Mouse (Mus musculus) macrophage (primary cell): Measurements from ENCODE around the gene Acsf3. TPM values are rescaled to one million over a fixed set of nuclear protein-coding genes. Genes with fewer than 3 reads are reported as not detected.

Source experiments
- H3K27ac ChIP-seq: fragments of 350-480 bp; formaldehyde crosslinking; 2 replicates; pipeline ENCODE4 v1.9.0; 2021
- H3K36me3 ChIP-seq: fragments of 350-480 bp; formaldehyde crosslinking; 2 replicates; pipeline ENCODE4 v1.9.0; 2021; ENCODE audit errors: inconsistent target
- H3K4me3 ChIP-seq: fragments of 350-480 bp; formaldehyde crosslinking; 2 replicates; pipeline ENCODE4 v1.9.0; 2021; ENCODE audit errors: inconsistent target
- H3K79me2 ChIP-seq: fragments of 350-480 bp; formaldehyde crosslinking; 2 replicates; pipeline ENCODE4 v1.9.0; 2021; ENCODE audit errors: inconsistent target
- WGBS: methylation state at CpG from one replicate; pipeline ENCODE4 v1.1.7; 2026; ENCODE audit warnings: inconsistent platforms; ENCODE audit not compliant: missing documents; 5-methylcytosine and 5-hydroxymethylcytosine counted together
- polyA plus RNA-seq: library from polyadenylated mRNA; stranded (reverse); fragments of 250-400 nt; gene quantifications from 3 replicates; pipeline ENCODE4 v1.2.4, GENCODE M21; 2018; ENCODE audit warnings: inconsistent platforms

Acsf3 gene
- polyA plus RNA-seq, 1 experiment from 2014 or later: 4.1 TPM

DNA sequence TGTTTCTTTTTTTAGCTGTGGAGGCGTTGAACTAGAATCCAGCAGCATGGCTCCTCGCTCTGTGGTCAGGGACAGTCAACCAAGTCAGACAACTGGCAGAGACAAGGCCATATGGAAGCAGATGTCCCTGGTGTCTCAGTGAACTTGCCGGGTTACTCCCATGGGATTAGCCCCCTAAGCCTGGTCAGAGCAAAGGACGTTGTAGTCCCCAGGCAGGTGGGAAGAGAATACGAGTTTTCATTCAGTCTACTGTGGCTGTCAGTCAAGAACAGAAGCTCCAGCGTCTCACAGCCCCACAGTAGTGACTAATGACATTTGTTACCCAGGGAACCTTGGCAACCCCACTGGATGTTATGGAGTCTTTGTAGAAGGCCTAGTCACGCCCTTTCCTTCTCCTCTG lies 28.8 kb upstream of the Acsf3 start:
- Histone ChIP-seq H3K4me3 (no peak overlapping the region), H3K79me2 (no peaks in the 10 kb centered on the region), H3K36me3 (no peaks in the 10 kb centered on the region), H3K27ac (no peak overlapping the region)
- WGBS: 87% methylated on average over 7 of the region's 7 CpGs

DNA sequence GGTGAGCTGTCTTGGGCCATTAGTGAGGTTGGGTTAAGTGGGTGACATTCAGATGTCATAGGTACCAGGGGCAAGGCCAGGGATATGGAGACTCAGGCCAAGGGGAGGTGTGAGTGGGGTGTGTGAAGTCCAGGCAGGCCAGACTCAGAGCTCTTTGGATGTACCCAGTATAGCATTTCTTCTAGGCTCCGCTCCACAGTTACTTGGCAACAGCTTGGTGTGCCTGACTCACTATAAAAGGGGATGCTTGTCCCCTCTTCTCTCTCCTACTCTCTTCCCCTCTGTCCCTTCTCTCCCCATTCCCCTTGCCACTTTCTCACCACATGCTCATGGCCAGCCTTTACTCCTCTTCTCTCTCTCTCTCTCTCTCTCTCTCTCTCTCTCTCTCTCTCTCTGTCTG lies 27.5 kb upstream of the Acsf3 start:
- no peak overlapping the region for H3K4me3 ChIP-seq
- no peaks in the 10 kb centered on the region for H3K79me2 ChIP-seq
- no peaks in the 10 kb centered on the region for H3K36me3 ChIP-seq
- no peak overlapping the region for H3K27ac ChIP-seq
- 80% methylated on average over 1 of the region's 1 CpGs for WGBS

DNA sequence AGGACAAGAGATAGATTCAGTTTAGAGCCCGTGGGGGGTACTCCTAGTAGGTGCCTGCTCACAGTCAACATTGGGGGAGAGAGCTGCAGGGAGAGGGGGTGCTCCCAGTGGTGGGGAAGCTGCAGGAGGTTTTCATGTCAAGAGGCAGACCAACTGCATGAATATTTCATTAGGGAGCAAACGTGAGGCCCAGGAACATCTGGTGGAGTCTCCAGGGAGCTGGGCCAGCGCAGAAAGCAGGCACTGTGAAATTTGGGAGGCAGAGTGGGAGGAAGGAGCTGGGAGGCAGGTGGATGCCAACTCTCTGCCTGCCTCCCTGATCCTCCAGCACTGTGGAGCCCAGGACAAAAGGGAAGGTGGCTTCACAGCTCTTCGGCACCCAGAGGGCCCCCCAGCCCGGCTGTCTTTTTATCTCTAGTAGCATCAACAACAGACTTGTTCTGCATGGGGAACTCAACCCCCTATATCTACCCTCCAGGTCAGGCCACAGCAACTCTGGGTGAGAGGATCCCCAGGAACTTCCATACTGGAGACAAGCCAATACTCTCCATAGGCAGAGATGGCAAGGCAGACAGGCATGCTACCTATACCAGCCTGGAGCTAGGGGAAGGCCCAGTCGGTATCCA lies 25.8 kb upstream of the Acsf3 start:
- Histone ChIP-seq H3K4me3 (no peak overlapping the region), H3K27ac (no peak overlapping the region), H3K79me2 (no peaks in the 10 kb centered on the region), H3K36me3 (no peaks in the 10 kb centered on the region)
- WGBS: 69% methylated on average over 6 of the region's 6 CpGs

- no peak overlapping the region for H3K4me3 ChIP-seq
- no peak overlapping the region for H3K27ac ChIP-seq
- WGBS: 30% methylated on average over 5 of the region's 5 CpGs
- H3K79me2 ChIP-seq: no peaks in the 10 kb centered on the region
- H3K36me3 ChIP-seq: no peaks in the 10 kb centered on the region
These were observed 23.9 kb upstream of the Acsf3 start for GRCm38 (mm10) chr8:122751342-122751741.

DNA sequence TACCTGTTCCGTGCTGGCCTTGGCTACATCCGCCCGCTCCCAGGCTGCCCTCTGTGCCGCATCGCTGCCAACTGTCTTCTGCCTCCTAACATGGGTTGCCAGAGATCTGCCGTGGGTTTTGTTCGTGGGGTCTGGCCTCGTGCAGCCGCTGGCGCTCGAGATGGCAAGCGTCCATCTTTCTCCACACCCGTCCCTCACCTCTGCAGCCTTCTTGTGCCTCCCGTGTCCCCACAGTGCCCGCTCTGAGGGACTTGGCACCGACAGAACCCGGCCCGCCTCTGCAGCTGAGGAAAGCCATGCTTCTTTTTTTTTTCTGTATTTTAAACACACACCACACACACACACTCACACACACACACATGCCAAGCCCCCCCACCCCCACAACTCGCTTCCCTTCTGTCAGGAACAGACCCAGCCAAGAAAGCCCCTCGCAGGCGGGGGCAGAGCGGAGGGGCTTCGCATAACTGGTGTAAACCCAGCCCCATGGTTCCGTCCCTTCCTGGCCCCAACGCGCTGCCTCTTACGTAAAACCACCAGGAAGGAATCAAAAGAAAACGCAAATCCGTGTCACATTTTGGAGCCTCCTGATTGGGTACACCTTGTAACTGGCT lies 23.1 kb upstream of the Acsf3 start:
- Histone ChIP-seq H3K4me3 (no peak overlapping the region), H3K79me2 (no peaks in the 10 kb centered on the region), H3K36me3 (no peaks in the 10 kb centered on the region), H3K27ac (no peak overlapping the region)
- 88% methylated on average over 26 of the region's 29 CpGs for WGBS

DNA sequence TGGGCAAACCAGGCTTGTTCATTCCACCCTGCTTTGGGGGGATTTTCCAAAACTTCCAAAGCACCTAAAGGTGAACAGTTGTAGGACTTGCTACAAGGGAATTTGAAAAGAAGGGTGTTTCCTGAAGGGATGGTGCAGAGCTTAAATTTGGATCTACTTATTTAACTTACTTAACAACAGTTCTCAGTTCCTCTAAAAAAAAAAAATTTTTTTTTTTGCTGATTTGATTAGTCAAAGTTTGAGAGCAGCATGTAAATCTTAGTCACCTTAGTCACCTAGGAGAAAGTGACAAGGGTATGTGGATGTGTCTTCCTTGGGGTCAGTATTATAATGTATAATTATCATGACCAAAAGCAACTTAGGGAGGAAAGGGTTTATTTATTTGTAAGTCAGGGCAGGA lies 16.7 kb upstream of the Acsf3 start:
- Histone ChIP-seq H3K4me3 (no peak overlapping the region), H3K27ac (no peak overlapping the region), H3K36me3 (no peaks in the 10 kb centered on the region), H3K79me2 (no peaks in the 10 kb centered on the region)

- 87% methylated on average over 7 of the region's 7 CpGs for WGBS
- H3K79me2 ChIP-seq: no peaks in the 10 kb centered on the region
- H3K27ac ChIP-seq: no peak overlapping the region
- H3K36me3 ChIP-seq: no peaks in the 10 kb centered on the region
- H3K4me3 ChIP-seq: no peak overlapping the region
These were observed 15.2 kb upstream of the Acsf3 start for GRCm38 (mm10) chr8:122760116-122760515.

GRCm38 (mm10) chr8:122761109-122761508 lies 14.2 kb upstream of the Acsf3 start:
- Histone ChIP-seq H3K36me3 (no peaks in the 10 kb centered on the region), H3K4me3 (no peak overlapping the region), H3K79me2 (no peaks in the 10 kb centered on the region), H3K27ac (no peak overlapping the region)
- WGBS: 81% methylated on average over 6 of the region's 6 CpGs

DNA sequence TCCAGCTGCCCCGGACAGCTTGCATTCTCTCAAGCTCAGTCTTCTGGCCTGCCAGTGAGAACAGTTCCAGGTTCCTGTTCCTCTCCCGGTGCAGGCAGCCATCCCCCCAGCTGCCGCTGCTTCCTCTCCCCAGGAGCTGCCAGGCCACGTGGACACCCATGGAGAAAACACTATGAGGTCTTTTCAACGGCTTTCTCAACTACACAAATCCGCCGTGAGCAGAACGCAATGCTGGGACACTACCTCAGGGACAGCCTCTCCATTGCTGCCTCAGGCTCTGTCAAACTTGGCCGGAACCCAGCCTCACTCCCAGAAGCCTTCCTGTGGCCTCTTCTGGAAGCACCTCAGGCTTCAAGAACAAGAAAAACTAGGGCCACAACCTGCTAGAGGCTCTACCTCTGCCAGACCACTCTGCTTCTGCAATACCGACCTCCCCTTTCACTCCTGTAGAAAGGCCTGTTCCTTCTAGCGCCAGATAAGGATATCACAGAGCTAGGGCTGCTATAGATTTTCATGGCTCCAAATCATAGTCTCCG lies 12.5 kb upstream of the Acsf3 start:
- H3K27ac ChIP-seq: no peak overlapping the region
- 38% methylated on average over 12 of the region's 12 CpGs for WGBS

GRCm38 (mm10) chr8:122763267-122763738 lies 12.0 kb upstream of the Acsf3 start:
- WGBS: 63% methylated on average over 14 of the region's 14 CpGs
- H3K4me3 ChIP-seq: no peak overlapping the region
- no peaks in the 10 kb centered on the region for H3K79me2 ChIP-seq
- no peak overlapping the region for H3K27ac ChIP-seq
- H3K36me3 ChIP-seq: no peaks in the 10 kb centered on the region

More for the DNA sequence above, 12.5 kb upstream of the Acsf3 start:
- Histone ChIP-seq H3K4me3 (no peak overlapping the region), H3K36me3 (no peaks in the 10 kb centered on the region), H3K79me2 (no peaks in the 10 kb centered on the region)

DNA sequence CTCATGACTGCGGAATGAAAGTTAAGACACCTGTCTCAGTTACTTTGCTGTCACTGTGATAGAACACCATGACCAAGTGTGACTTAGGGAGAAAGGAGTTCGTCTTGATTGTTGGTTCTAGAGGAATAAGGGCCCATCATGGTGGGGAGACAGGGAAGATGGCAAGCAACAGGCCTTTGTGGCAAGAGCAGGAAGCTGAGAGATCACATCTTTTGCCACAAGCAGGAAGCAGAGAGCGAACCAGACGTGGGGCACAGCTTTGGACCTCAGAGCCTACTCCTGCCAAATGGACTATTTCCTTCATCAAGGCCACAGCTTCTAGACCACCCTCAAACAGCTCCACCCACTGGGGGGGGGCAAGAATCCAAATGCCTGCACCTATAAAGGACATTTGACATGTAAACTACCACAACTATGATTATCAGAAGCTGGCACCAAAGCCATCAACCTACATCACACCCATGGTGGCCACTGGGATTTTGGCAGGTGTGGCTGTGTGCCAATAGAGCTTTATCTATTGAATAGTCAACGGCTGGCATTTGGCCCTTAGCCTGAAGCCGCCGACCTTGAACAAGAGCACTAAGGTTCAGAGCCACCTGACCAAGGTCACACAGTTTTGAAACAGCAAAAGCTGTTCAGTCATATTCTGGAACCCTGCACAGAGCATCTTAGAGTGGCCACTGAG lies 10.4 kb upstream of the Acsf3 start:
- Histone ChIP-seq H3K79me2 (no peaks in the 10 kb centered on the region), H3K36me3 (no peaks in the 10 kb centered on the region), H3K27ac (no peak overlapping the region), H3K4me3 (no peak overlapping the region)
- WGBS: 60% methylated on average over 7 of the region's 7 CpGs

GRCm38 (mm10) chr8:122766189-122766588 lies 9.1 kb upstream of the Acsf3 start:
- H3K79me2 ChIP-seq: no peaks in the 10 kb centered on the region
- no peak overlapping the region for H3K4me3 ChIP-seq
- WGBS: 100% methylated on average over 5 of the region's 5 CpGs

GRCm38 (mm10) chr8:122766647-122767200 lies 8.6 kb upstream of the Acsf3 start:
- Histone ChIP-seq H3K27ac (no peak overlapping the region), H3K36me3 (no peaks in the 10 kb centered on the region), H3K4me3 (no peak overlapping the region), H3K79me2 (no peaks in the 10 kb centered on the region)
- 83% methylated on average over 8 of the region's 8 CpGs for WGBS

More at GRCm38 (mm10) chr8:122766189-122766588, 9.1 kb upstream of the Acsf3 start:
- Histone ChIP-seq H3K36me3 (no peaks in the 10 kb centered on the region), H3K27ac (no peak overlapping the region)

DNA sequence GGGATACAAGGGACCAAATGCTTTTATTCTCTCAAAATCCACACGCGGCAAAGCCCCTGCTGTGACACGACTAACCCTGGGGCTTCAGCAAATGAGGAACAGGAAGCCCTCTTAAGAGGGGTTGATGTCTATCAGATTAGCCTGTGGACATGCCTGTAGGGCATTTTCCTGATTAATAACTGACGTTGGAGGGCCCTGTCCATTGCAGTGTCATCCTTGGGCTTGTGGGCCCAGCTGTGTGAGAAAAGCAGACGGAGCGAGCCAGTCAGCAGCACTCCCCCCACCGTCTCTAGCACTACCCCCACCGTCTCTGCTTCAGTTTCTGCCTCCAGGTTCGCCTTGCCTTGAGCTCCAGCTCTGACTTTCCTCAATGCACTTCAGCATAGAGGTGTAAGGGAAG lies 8.1 kb upstream of the Acsf3 start:
- WGBS: 32% methylated on average over 9 of the region's 9 CpGs
- no peak overlapping the region for H3K27ac ChIP-seq

More for the DNA sequence above, 8.1 kb upstream of the Acsf3 start:
- H3K4me3 ChIP-seq: no peak overlapping the region
- no peaks in the 10 kb centered on the region for H3K36me3 ChIP-seq
- H3K79me2 ChIP-seq: no peaks in the 10 kb centered on the region
